Mouse (Mus musculus) left cerebral cortex, adult 9 months (tissue): ENCODE results near the gene Mical3.
"Not testable (repeated sequence)": the region's sequence is repeated elsewhere in the genome, so short reads cannot be mapped to it uniquely, and the experiment has no call there.

Experiments used
- DNase-seq, 2 experiments: peaks; one replicate each; pipeline ENCODE4 v3.0.0; 2022; ENCODE audit warnings: low spot score in 2 of 2

The Mical3 gene

GRCm38 (mm10) chr6:120930450-120931306, 200.1 kb downstream of the Mical3 start:
- DNase-seq: no peak

GRCm38 (mm10) chr6:120929421-120929820, 201.4 kb downstream of the Mical3 start:
- DNase-seq: no peak

- DNase-seq: no peak
Observed at GRCm38 (mm10) chr6:120927765-120928164, 203.0 kb downstream of the Mical3 start.

- no peak for DNase-seq
Observed at GRCm38 (mm10) chr6:120926880-120927279, 203.9 kb downstream of the Mical3 start.

- DNase-seq: not testable (repeated sequence)
Observed at GRCm38 (mm10) chr6:120924791-120925321, 205.9 kb downstream of the Mical3 start.

GRCm38 (mm10) chr6:120917975-120918374, 212.8 kb downstream of the Mical3 start:
- DNase-seq: no peak

- not testable (repeated sequence) for DNase-seq
Observed at GRCm38 (mm10) chr6:120916972-120917881, 213.6 kb downstream of the Mical3 start.

- peak; percentile 39 to 82 for DNase-seq
Observed at GRCm38 (mm10) chr6:120916074-120916971, 214.5 kb downstream of the Mical3 start, which contains the start of gene Bid. TSS of gene Bid (minus strand) at chr6:120916853.

GRCm38 (mm10) chr6:120915649-120915975, 215.2 kb downstream of the Mical3 start:
- no peak for DNase-seq

- DNase-seq: peak in 1 of 2 experiments; percentile 26
Observed at GRCm38 (mm10) chr6:120914911-120915648, 215.7 kb downstream of the Mical3 start.

- DNase-seq: no peak
Observed at GRCm38 (mm10) chr6:120914533-120914910, 216.3 kb downstream of the Mical3 start.

GRCm38 (mm10) chr6:120913783-120914182, 217.0 kb downstream of the Mical3 start:
- DNase-seq: no peak

GRCm38 (mm10) chr6:120912931-120913330, 217.9 kb downstream of the Mical3 start:
- DNase-seq: no peak

GRCm38 (mm10) chr6:120911213-120912007, 219.4 kb downstream of the Mical3 start:
- no peak for DNase-seq

GRCm38 (mm10) chr6:120909501-120909900, 221.3 kb downstream of the Mical3 start:
- no peak for DNase-seq

GRCm38 (mm10) chr6:120907876-120908597, 222.8 kb downstream of the Mical3 start:
- DNase-seq: not testable (repeated sequence)

- DNase-seq: no peak
Observed at GRCm38 (mm10) chr6:120906521-120906920, 224.3 kb downstream of the Mical3 start.

- DNase-seq: no peak
Observed at GRCm38 (mm10) chr6:120905111-120905510, 225.7 kb downstream of the Mical3 start.

- no peak for DNase-seq
Observed at GRCm38 (mm10) chr6:120903961-120904360, 226.8 kb downstream of the Mical3 start.
